Comparison of ENCODE assay signal across 28 mouse cellular contexts in the genomic region with DNA sequence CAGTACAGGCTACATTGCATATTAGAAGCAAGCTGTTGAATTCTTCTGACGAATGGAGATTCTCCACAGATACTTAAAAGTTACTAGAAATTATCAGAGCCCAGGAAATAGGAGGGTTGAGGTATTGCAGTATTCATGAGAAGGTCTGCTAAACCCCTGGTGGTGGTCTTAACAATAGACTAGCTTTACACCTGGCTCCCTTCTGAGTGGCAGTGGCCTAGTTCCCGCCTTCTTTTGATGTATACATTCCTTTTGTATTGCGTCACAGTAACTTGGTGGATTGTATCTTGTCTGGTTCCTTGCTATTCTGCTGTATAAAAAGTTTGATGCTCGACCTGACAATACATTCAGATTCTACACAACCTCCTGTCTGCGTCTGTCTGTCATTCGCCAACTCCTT.
"Had no signal": no experiment of that assay in that cellular context is flagged by ENCODE, and none has a peak within 500 bp of the region (broad histone marks: within the 10 kb centered on the region; RNA-seq: fewer than 3 reads in every experiment).

No protein-coding gene starts in this region.

- H3K9me3 ChIP-seq: heart, embryonic 13.5 days; heart, embryonic 15.5 days; hindbrain, embryonic 13.5 days; hindbrain, embryonic 15.5 days; kidney, embryonic 15.5 days; limb, embryonic 10.5 days; limb, embryonic 12.5 days; liver, embryonic 13.5 days; liver, embryonic 15.5 days had no signal

- ATAC-seq: hindbrain, postnatal 0 days; intestine, embryonic 16.5 days had no signal

- H3K27ac ChIP-seq: heart, adult 2 months; heart, embryonic 13.5 days; heart, embryonic 15.5 days; hindbrain, embryonic 13.5 days; hindbrain, embryonic 15.5 days; hindbrain, postnatal 0 days; kidney, embryonic 15.5 days; kidney, postnatal 0 days; layer of hippocampus, adult 2 months; left cerebral cortex, adult 2 months; limb, embryonic 10.5 days; limb, embryonic 12.5 days; liver, embryonic 13.5 days; liver, embryonic 15.5 days had no signal

- H3K27me3 ChIP-seq: heart, embryonic 13.5 days; heart, embryonic 15.5 days; hindbrain, embryonic 13.5 days; hindbrain, embryonic 15.5 days; kidney, embryonic 15.5 days; limb, embryonic 12.5 days; liver, embryonic 13.5 days; liver, embryonic 15.5 days had no signal

- DNase-seq: gastrocnemius, postnatal 14 days; gastrocnemius, postnatal 36 days; heart, adult 11 months; heart, adult 2 months; heart, postnatal 14 days; heart, postnatal 36 days; kidney, adult 11 months; kidney, adult 2 months; kidney, adult 9 months; kidney, postnatal 14 days; kidney, postnatal 36 days; liver; liver, embryonic 13.5 days had no signal

- H3K4me2 ChIP-seq: heart, embryonic 11.5 days; heart, embryonic 13.5 days; heart, embryonic 15.5 days; hindbrain, embryonic 13.5 days; hindbrain, embryonic 15.5 days; kidney, embryonic 15.5 days; limb, embryonic 12.5 days; liver, embryonic 11.5 days; liver, embryonic 13.5 days; liver, embryonic 15.5 days had no signal

- H3K4me3 ChIP-seq: heart, adult 2 months; heart, embryonic 13.5 days; heart, embryonic 15.5 days; hindbrain, embryonic 13.5 days; hindbrain, embryonic 15.5 days; kidney, embryonic 15.5 days; layer of hippocampus, adult 2 months; left cerebral cortex, adult 2 months; limb, embryonic 10.5 days; limb, embryonic 12.5 days; liver, embryonic 13.5 days; liver, embryonic 15.5 days had no signal

- H3K9ac ChIP-seq: heart, embryonic 13.5 days; heart, embryonic 15.5 days; hindbrain, embryonic 13.5 days; hindbrain, embryonic 15.5 days; kidney, embryonic 15.5 days; limb, embryonic 12.5 days; liver, embryonic 13.5 days; liver, embryonic 15.5 days had no signal
